Mouse (Mus musculus) testis, adult 2 months (tissue): ENCODE data around the gene Dnase1l2.
A peak's percentile ranks its signal among the peaks of the same experiment; 100 is the strongest.

Experiments used
- CTCF ChIP-seq: fragments of 200-500 bp; IDR thresholded peaks from 2 replicates; pipeline ENCODE4 v1.5.1; 2012; ENCODE audit warnings: low read depth, mild to moderate bottlenecking, inconsistent platforms, low read length, moderate library complexity; ENCODE audit not compliant: control insufficient read depth, insufficient read depth, insufficient replicate concordance
- POLR2A ChIP-seq: fragments of 200-500 bp; IDR thresholded peaks from 2 replicates; pipeline ENCODE4 v1.6.1; 2012; ENCODE audit warnings: low read depth, mild to moderate bottlenecking, inconsistent platforms, low read length, moderate library complexity; ENCODE audit not compliant: control insufficient read depth

DNA sequence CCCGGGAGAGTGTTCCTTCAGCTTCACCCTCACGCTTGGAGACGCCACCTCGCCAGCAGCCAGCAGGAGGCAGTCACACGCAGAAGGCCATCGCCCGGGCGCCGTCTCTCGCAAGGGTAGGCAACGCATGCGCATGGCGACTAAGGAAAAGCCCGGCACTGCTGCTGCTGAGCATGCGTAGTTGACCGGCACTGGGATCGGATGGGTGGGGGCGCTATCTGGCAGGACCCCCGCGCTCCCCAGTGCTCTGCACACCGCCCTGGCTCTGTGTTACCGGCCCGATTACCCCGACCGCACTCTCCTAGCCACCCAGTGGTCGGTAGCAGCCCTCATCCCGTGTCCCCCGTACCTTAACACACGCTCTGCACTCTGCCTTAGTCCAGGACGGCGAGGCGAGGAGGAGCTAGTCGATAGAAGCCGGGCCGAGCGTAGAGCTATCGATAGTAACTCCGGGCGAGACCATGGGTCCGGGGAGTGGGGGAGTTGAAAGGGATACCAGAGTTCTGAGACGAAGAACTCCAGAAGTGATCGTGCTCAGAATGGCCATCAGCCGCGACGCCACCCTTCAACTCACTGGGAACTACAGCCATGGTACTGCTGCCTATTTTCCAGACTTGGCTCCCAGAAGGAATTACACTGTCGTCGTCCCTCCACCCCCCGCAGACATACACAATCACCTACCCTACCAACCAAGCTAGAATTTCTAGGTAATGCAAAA is 35.9 kb upstream of the Dnase1l2 start, which contains the start of gene Mlst8:
- TF ChIP-seq CTCF (peak; percentile 87; the same call in 1 of the 2 replicates), POLR2A (peak; percentile 79)
